Mouse (Mus musculus): Measurements from ENCODE around the gene Zfp940.
"Not testable (repeated sequence)": the region's sequence is repeated elsewhere in the genome, so short reads cannot be mapped to it uniquely, and the experiment has no call there.

GRCm38 (mm10) chr7:29877561-29877960 lies 24.1 kb upstream of the Zfp940 start:
- TF ChIP-seq POLR2A (IDR thresholded peaks at IDR 0.05; ENCODE audit: extremely low read depth, insufficient read depth, low read length); CTCF (IDR thresholded peaks at IDR 0.05; ENCODE audit: low read depth, low read length): not testable (repeated sequence)

All from liver, adult 2 months (tissue).